Mouse (Mus musculus) heart, embryonic 13.5 days (tissue): Measurements from ENCODE around the gene Thada. TPM values are rescaled to one million over a fixed set of nuclear protein-coding genes. Genes with fewer than 3 reads are reported as not detected.
"Not testable (repeated sequence)": the region's sequence is repeated elsewhere in the genome, so short reads cannot be mapped to it uniquely, and the experiment has no call there.

Experiments used
- ATAC-seq: fragments of 200-750 bp; cut with Nextera tagmentation; 2 replicates; pipeline ENCODE4 v1.8.0; 2017; ENCODE audit warnings: moderate TSS enrichment; ENCODE audit not compliant: insufficient number of reproducible peaks, low FRiP score, low TSS enrichment; ENCODE audit errors: extremely low read depth
- H3K27ac ChIP-seq: fragments of 300-500 bp; sonication (generic); replicated peaks from 2 replicates; pipeline ENCODE4 v1.5.1; 2015; ENCODE audit warnings: moderate library complexity, mild to moderate bottlenecking, inconsistent platforms
- H3K27me3 ChIP-seq: fragments of 300-500 bp; sonication (generic); replicated peaks from 2 replicates; pipeline ENCODE4 v1.6.1; 2015; ENCODE audit warnings: mild to moderate bottlenecking, inconsistent platforms
- H3K36me3 ChIP-seq: fragments of 300-500 bp; sonication (generic); 2 replicates; pipeline ENCODE4 v1.6.1; 2015; ENCODE audit warnings: mild to moderate bottlenecking, inconsistent platforms
- H3K4me1 ChIP-seq: fragments of 300-500 bp; sonication (generic); 2 replicates; pipeline ENCODE4 v1.6.1; 2015; ENCODE audit warnings: inconsistent platforms
- H3K4me2 ChIP-seq: fragments of 300-500 bp; sonication (generic); 2 replicates; pipeline ENCODE4 v1.6.1; 2015; ENCODE audit warnings: inconsistent platforms, mild to moderate bottlenecking, moderate library complexity
- H3K4me3 ChIP-seq: fragments of 300-500 bp; sonication (generic); 2 replicates; pipeline ENCODE4 v1.5.1; 2015; ENCODE audit warnings: moderate library complexity, mild to moderate bottlenecking, inconsistent platforms
- H3K9ac ChIP-seq: fragments of 300-500 bp; sonication (generic); 2 replicates; pipeline ENCODE4 v1.6.1; 2015; ENCODE audit warnings: inconsistent platforms, mild to moderate bottlenecking, moderate library complexity
- H3K9me3 ChIP-seq: fragments of 300-500 bp; sonication (generic); 2 replicates; pipeline ENCODE4 v1.6.1; 2016; ENCODE audit warnings: inconsistent platforms
- WGBS: fragments of 180-500 bp; shearing (Covaris S2); methylation state at CpG from one replicate; pipeline ENCODE4 v1.1.7; 2015; ENCODE audit warnings: mixed read lengths; 5-methylcytosine and 5-hydroxymethylcytosine counted together
- polyA plus RNA-seq: library from polyadenylated mRNA; unstranded; fragments of >200 nt; fragmentation: Nextera tagmentation; extraction: Ambion mirVana; gene quantifications from 2 replicates; pipeline ENCODE4 v1.2.1, GENCODE M21; 2015

The Thada gene
- polyA plus RNA-seq, 1 experiment from 2014 or later, result 4.6 TPM

DNA sequence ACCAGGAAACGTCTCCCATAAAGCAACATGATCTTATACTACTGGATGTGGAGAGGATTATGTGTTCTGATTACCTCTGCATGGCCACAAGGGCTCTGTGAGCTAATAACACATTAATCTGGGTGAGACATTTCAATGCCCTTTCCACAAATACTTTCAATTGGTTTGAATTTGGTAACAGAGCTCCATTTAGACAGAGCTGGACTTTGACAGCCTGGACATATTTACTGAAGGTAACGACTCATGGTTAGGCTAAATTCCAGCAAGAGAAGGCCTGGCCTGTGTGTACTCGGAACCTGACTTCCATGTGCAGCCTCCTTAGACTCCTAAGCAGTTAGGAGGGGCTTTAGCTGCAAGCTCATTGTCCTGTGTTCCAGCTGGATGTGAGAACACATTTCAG lies 214.6 kb downstream of the Thada start:
- WGBS, result 91% methylated on average over 3 of the region's 3 CpGs
- peaks cover 26% of the 10 kb centered on the region for H3K36me3 ChIP-seq
- ATAC-seq, result no peak
- no peaks in the 10 kb centered on the region for H3K9me3 ChIP-seq
- H3K9ac ChIP-seq, result no peak overlapping the region
- H3K4me1 ChIP-seq, result peaks cover 31% of the 10 kb centered on the region
- H3K27ac ChIP-seq, result no peak overlapping the region
- no peaks in the 10 kb centered on the region for H3K27me3 ChIP-seq
- no peak overlapping the region for H3K4me2 ChIP-seq
- H3K4me3 ChIP-seq, result no peak overlapping the region

DNA sequence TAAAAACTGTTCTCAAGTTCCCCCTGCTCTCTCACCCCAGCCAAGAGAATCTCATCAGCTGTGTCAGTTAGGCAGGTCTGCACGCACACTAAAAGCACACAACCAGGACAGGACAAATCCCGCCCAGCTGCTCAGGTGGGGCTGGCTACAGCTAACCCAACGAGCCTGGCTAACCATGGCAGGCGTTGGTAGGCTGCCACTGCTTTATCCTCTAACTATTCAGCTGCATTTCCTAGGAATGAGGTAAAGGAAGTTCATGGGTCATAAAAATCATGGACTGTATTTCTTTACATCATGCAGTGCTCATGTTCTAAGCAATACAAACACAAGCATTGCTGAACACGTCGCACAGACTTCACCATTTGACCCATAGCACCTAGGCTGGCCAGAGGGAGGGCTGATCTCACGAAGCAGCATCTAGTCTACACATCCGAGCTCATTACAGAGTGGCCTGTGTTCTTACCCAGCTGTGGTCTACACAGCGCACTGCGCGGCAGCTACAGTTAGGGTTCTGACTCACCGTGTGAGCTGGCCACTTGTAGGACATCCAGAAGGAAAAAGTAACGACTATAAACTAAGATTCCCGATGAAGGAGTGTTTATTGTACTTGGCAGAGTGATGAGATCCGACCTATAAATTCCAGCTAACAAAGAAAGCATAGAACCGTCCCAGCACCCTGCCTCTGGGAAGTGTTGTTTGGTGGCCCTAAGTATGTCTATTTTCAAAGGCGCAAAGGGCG lies 221.7 kb downstream of the Thada start:
- Histone ChIP-seq H3K4me2 (no peak overlapping the region), H3K9me3 (0 out of 2 replicates have a peak, but pooled peaks cover 3% of the 10 kb centered on the region), H3K27me3 (no peaks in the 10 kb centered on the region), H3K4me1 (peaks cover 9% of the 10 kb centered on the region), H3K4me3 (no peak overlapping the region), H3K9ac (no peak overlapping the region), H3K27ac (no peak overlapping the region), H3K36me3 (peaks cover 10% of the 10 kb centered on the region)
- 79% methylated on average over 18 of the region's 18 CpGs for WGBS
- ATAC-seq, result no peak

- Histone ChIP-seq H3K36me3 (peaks cover 11% of the 10 kb centered on the region), H3K4me1 (peaks cover 9% of the 10 kb centered on the region), H3K27ac (no peak overlapping the region), H3K9me3 (0 out of 2 replicates have a peak, but pooled peaks cover 3% of the 10 kb centered on the region), H3K4me3 (no peak overlapping the region), H3K27me3 (no peaks in the 10 kb centered on the region), H3K9ac (no peak overlapping the region), H3K4me2 (no peak overlapping the region)
- WGBS, result 69% methylated on average over 6 of the region's 6 CpGs
- no peak for ATAC-seq
These were observed 222.2 kb downstream of the Thada start for GRCm38 (mm10) chr17:84243759-84244158.

DNA sequence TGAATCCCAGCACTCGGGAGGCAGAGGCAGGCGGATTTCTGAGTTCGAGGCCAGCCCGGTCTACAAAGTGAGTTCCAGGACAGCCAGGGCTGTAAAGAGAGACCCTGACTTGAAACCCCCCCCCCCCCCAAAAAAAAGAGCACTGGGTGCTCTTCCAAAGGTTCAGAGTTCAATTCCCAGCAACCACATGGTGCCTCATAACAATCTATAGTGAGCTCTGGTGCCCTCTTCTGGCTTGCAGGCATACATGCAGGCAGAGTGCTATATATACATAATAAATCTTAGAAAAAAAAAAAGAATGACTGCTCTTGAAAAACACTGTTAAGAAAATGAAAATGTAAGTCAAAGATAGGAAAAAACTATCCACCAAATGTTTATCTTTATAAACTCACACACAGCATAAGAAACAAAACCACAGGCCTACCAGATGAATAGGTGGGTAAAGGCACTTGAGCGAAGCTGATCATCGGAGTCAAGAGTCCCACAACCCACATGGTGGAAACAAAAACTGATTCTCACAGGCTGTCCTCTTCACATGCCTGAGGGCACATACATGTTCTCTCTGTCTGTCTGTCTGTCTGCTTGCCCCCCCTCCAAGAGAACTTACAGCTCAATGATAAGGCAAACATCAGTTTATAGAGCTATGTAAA lies 224.6 kb downstream of the Thada start:
- no peak overlapping the region for H3K4me3 ChIP-seq
- no peak overlapping the region for H3K27ac ChIP-seq
- no peak for ATAC-seq
- WGBS, result 95% methylated on average over 6 of the region's 6 CpGs
- no peaks in the 10 kb centered on the region for H3K27me3 ChIP-seq
- H3K9ac ChIP-seq, result no peak overlapping the region
- H3K9me3 ChIP-seq, result 0 out of 2 replicates have a peak, but pooled peaks cover 3% of the 10 kb centered on the region
- H3K4me1 ChIP-seq, result peaks cover 22% of the 10 kb centered on the region
- H3K4me2 ChIP-seq, result no peak overlapping the region
- peaks cover 12% of the 10 kb centered on the region for H3K36me3 ChIP-seq

DNA sequence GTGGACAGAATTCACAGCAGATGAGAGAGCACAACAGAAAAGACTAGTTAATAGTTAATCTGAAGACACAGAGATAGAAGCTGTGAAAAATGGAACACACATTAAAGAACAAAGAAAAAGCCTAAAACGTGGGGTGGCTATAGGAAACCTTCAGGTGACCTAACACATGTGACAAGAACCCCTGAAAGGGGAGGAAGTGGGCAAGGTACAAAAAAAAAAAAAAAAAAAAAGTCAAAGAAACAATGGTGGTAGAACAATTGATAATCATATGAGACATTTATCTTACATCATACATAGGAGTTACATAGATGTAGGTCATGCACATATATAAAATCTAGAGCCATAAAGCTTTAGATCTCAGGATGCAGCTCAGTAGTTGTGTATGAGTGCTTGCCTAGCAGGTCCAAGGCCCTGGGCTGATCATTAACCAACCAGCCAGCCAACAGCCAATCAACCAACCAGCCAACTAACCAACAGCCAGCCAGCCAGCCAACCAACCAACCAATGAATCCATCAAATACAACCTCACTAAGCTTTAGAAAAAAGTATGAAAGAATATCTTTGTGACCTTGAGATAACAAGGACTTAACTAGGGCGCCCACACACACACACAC lies 226.2 kb downstream of the Thada start:
- peaks cover 11% of the 10 kb centered on the region; the same call in 1 of the 2 replicates for H3K36me3 ChIP-seq
- 77% methylated on average over 2 of the region's 2 CpGs for WGBS
- no peak overlapping the region for H3K4me2 ChIP-seq
- no peaks in the 10 kb centered on the region for H3K27me3 ChIP-seq
- no peak overlapping the region for H3K27ac ChIP-seq
- H3K9ac ChIP-seq, result no peak overlapping the region
- no peak for ATAC-seq
- peaks cover 25% of the 10 kb centered on the region for H3K4me1 ChIP-seq
- H3K9me3 ChIP-seq, result 0 out of 2 replicates have a peak, but pooled peaks cover 3% of the 10 kb centered on the region
- H3K4me3 ChIP-seq, result no peak overlapping the region

DNA sequence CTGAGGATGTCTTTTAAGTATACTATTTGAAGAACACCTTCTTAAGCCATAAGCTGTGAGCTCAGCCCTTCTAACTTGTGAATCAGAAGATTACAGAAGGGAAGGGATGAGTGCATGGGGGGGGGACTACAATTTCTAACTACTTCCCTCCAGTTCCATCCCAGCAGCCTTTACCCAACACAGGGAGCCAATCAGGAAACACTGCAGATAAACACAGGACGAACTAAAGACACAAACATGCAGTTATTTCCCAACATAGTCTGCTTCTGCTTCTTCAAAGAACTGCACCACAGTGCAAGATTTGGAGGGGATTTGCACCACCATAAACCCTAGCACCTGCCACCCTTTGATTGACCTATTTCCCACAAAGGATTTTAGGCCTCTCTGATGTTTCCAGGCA lies 227.8 kb downstream of the Thada start:
- H3K27ac ChIP-seq, result no peak overlapping the region
- H3K9me3 ChIP-seq, result 0 out of 2 replicates have a peak, but pooled peaks cover 3% of the 10 kb centered on the region
- peaks cover 11% of the 10 kb centered on the region; the same call in 1 of the 2 replicates for H3K36me3 ChIP-seq
- H3K4me1 ChIP-seq, result peaks cover 16% of the 10 kb centered on the region
- no peak overlapping the region for H3K9ac ChIP-seq
- H3K4me2 ChIP-seq, result no peak overlapping the region
- ATAC-seq, result no peak
- H3K27me3 ChIP-seq, result no peaks in the 10 kb centered on the region
- 72% methylated on average over 1 of the region's 1 CpGs for WGBS
- no peak overlapping the region for H3K4me3 ChIP-seq

DNA sequence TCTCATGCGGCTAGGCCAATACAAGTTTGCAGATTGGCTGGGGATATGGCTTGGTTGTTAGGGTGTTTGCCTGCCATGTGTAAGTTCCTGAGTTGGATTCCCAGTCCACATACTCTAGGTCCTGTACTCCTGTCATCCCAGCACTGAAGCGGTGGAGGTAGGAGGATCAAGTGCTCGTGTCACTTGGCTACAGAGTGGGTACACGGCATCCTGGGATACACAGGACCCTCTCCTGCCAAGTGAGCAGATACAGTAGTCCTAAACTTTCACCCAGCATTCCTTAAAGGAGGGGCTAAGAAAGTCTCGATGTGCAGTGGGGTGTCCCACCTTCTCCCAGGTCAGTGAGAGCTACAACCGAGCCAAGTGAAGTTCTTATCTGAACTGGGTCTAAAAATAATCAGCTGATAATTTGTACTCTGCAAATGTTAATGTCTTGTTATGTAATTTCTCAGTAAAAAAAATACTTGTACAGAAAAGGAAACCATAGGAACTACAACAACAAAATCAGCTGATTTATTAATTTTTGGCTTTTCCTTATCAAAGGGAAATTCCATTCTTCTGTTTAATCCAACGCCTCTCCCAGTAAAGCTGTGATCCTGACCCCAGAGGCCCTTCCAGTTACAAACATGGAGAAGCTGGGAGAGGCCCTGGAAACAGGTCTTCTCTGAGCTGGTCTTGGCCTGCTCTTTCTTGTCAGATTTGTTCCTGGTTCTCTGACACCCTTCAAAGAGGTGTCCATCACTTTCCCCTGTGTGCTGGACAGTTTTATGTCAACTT lies 229.0 kb downstream of the Thada start:
- WGBS, result 41% methylated on average over 7 of the region's 7 CpGs
- Histone ChIP-seq H3K27me3 (no peaks in the 10 kb centered on the region), H3K36me3 (peaks cover 16% of the 10 kb centered on the region), H3K4me1 (peaks cover 16% of the 10 kb centered on the region), H3K27ac (peak overlapping the region; percentile 48), H3K4me3 (no peak overlapping the region), H3K9me3 (0 out of 2 replicates have a peak, but pooled peaks cover 3% of the 10 kb centered on the region), H3K9ac (no peak overlapping the region), H3K4me2 (no peak overlapping the region)
- ATAC-seq, result no peak

DNA sequence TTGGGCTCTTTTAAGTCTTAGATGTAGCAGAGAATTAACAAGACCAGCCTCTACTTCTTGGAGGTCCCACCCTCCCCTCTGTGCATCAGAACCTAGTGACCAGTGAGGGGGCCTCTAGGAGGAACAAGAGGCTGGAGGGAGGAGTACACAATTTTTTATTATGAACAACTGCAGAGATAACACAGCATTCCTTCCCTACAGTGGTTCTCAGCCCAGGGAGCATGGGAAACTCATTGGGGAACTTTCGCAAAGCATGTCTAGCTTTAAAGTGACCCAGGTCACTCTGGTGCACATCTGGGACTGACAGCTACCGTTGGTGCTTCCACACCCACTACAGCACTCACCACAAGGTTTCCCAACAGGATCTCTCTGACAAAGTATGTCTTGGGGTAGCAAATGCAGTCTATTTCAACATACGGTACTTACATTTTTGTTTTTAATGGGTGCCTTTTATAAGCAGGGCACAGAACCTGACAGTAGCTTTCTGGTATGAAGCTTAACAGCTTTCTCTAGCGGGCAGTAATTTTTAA lies 230.5 kb downstream of the Thada start:
- no peak overlapping the region for H3K4me2 ChIP-seq
- no peak for ATAC-seq
- no peak overlapping the region for H3K27ac ChIP-seq
- H3K9ac ChIP-seq, result no peak overlapping the region
- H3K4me3 ChIP-seq, result no peak overlapping the region
- H3K36me3 ChIP-seq, result peaks cover 15% of the 10 kb centered on the region
- no peaks in the 10 kb centered on the region for H3K27me3 ChIP-seq
- H3K9me3 ChIP-seq, result no peaks in the 10 kb centered on the region
- WGBS, result 83% methylated on average over 4 of the region's 4 CpGs
- peaks cover 16% of the 10 kb centered on the region for H3K4me1 ChIP-seq

- H3K4me2 ChIP-seq, H3K4me3 ChIP-seq, H3K27ac ChIP-seq, H3K9me3 ChIP-seq, H3K9ac ChIP-seq, ATAC-seq, H3K27me3 ChIP-seq: not testable (repeated sequence)
- Histone ChIP-seq H3K4me1 (peaks cover 16% of the 10 kb centered on the region), H3K36me3 (peaks cover 18% of the 10 kb centered on the region)
- WGBS, result 82% methylated on average over 2 of the region's 4 CpGs
These were observed 231.2 kb downstream of the Thada start for GRCm38 (mm10) chr17:84234785-84235184.

DNA sequence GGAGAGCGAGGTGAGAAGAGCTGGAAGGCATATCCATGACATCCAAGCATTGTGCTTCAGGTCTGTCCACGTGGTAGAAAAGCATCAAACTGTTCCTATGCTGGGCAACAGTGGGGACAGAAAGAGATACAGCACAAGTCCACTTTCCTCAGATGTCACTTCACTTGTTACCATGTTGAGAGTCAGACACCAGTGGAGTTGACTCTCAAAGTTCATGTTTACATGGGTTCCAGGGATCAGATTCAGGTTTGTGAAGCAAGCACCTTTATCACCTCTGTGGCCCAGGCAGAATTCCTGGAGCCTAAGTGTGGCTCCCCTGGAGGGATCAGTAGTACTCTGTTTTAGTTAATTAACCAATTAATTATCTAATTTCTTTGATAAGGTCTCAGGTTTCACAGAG lies 232.2 kb downstream of the Thada start:
- Histone ChIP-seq H3K36me3 (peaks cover 27% of the 10 kb centered on the region), H3K9ac (no peak overlapping the region), H3K4me2 (no peak overlapping the region), H3K4me3 (no peak overlapping the region), H3K27ac (no peak overlapping the region), H3K27me3 (no peaks in the 10 kb centered on the region), H3K4me1 (peaks cover 16% of the 10 kb centered on the region), H3K9me3 (no peaks in the 10 kb centered on the region)
- ATAC-seq, result no peak
- WGBS, result 90% methylated on average over 2 of the region's 2 CpGs

GRCm38 (mm10) chr17:84231361-84231760 lies 234.6 kb downstream of the Thada start:
- 84% methylated on average over 2 of the region's 2 CpGs for WGBS
- Histone ChIP-seq H3K4me1 (peaks cover 14% of the 10 kb centered on the region), H3K4me3 (no peak overlapping the region), H3K9ac (no peak overlapping the region), H3K27ac (no peak overlapping the region), H3K4me2 (no peak overlapping the region), H3K36me3 (peaks cover 39% of the 10 kb centered on the region), H3K9me3 (no peaks in the 10 kb centered on the region), H3K27me3 (no peaks in the 10 kb centered on the region)
- ATAC-seq, result no peak
